Comparison of ENCODE assay signal across 8 mouse cellular contexts in the genomic region with DNA sequence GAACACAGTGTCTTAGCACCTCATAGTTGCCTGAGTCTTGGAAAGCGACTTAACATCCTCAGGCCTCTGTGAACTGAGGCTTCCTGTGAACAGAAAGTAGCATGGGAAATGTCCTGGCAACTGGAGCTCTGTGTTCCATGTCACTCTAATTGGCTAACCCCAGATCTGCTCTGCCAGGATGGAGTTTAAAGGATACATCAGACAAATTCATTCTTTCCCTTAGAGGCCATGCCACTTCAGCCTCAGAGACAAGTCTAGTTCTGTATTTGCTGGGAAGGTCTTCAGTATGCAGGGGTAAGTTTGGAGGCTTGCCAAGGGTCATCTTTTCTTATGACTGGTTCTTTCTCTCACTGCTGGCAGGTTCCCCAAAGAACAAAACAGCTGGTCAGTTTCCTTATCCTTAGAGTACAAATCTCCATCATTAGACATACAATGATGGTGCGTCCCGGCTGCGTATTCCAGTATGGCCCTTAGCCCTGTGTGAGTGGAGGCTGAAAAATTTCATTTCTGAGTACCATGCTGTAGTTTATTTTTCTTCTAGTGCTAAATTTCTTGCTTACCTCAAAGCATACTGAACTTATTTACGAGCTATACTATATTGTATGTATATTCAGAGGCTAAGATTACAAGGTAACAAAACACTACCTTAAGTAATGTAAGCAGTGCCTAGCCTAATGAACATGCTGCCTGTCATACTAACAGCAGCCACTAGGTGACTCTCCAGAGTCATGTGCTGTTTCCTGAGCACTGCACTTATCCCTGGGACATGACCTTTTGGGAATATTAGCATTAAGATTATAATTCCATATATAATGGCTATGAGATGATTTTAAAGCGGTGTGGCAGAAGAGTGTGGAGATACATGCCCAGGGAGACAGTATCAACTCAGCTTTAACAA. TPM values are rescaled to one million over a fixed set of nuclear protein-coding genes. Genes with fewer than 3 reads are reported as not detected.
A peak's percentile ranks its signal among the peaks of the same experiment; 100 is the strongest.
DNase-seq lines count a peak whose midpoint lies in the region; ATAC-seq lines count a peak whose summit lies in the region.

No protein-coding gene starts in this region.

- intact Hi-C loops in left cerebral cortex, postnatal 14 days (cut with DNase I), result no loop called here

- H3K4me2 ChIP-seq in intestine, embryonic 14.5 days (ENCODE audit: low read length), result no peak overlapping the region

- H3K27me3 ChIP-seq in intestine, embryonic 14.5 days (replicated peaks; ENCODE audit: control insufficient read depth, insufficient read depth, low read length), result no peaks in the 10 kb centered on the region

- no peaks in the 10 kb centered on the region for H3K9me3 ChIP-seq in intestine, embryonic 14.5 days (ENCODE audit: control insufficient read depth, low read length)

- no peaks in the 10 kb centered on the region for H3K4me1 ChIP-seq in intestine, embryonic 14.5 days (replicated peaks; ENCODE audit: control insufficient read depth, insufficient read depth, low read length)

- DNase-seq in urinary bladder, postnatal 36 days (ENCODE audit: low spot score in 2 of 2), result peak; percentile 51 to 59
- DNase-seq in urinary bladder, postnatal 10 days (ENCODE audit: low spot score), result no peak
- DNase-seq in cerebellum, postnatal 14 days, result peak; percentile 84 to 87
- DNase-seq in frontal cortex, postnatal 14 days (ENCODE audit: low spot score in 2 of 2), result peak; percentile 36 to 72
- peak; percentile 76 for DNase-seq in intestine, embryonic 14.5 days (ENCODE audit: low spot score)
- peak; percentile 81 to 86 for DNase-seq in left cerebral cortex, postnatal 14 days (ENCODE audit: low spot score in 2 of 2)
- peak; percentile 70 for DNase-seq in mesoderm, embryonic 11.5 days (ENCODE audit: low read depth, low spot score)
- peak; percentile 73 for DNase-seq in right cerebral cortex, postnatal 4 days

- H3K4me3 ChIP-seq in intestine, embryonic 14.5 days (ENCODE audit: low read depth, low read length), result no peak overlapping the region

- no peak overlapping the region for H3K27ac ChIP-seq in intestine, embryonic 14.5 days (ENCODE audit: low read depth)

- H3K9ac ChIP-seq in intestine, embryonic 14.5 days (ENCODE audit: low read length), result no peak overlapping the region

- ATAC-seq in intestine, embryonic 14.5 days (replicated peaks; ENCODE audit: low FRiP score, low TSS enrichment, low read depth), result peak; percentile 68

- 43% methylated on average over 6 of the region's 6 CpGs for WGBS in intestine, embryonic 14.5 days

- H3K36me3 ChIP-seq in intestine, embryonic 14.5 days (ENCODE audit: control insufficient read depth, insufficient read depth, low read length), result peaks cover 30% of the 10 kb centered on the region

RNA-seq across cellular contexts. Expression of a gene that starts 11.0 kb away (rescaled TPM):
- polyA plus RNA-seq in intestine, embryonic 14.5 days (2014; fragmentation: Nextera tagmentation; extraction: Ambion mirVana), result 15.8 and 16.5 TPM in 2 replicates
- 100 to 1,000 TPM; 576 to 580 TPM for total RNA-seq in left cerebral cortex, postnatal 14 days (2021)

RNA-seq across cellular contexts. Expression of a gene that starts 31.6 kb away (rescaled TPM):
- 0.23 TPM in 2 replicates for polyA plus RNA-seq in intestine, embryonic 14.5 days (2014; fragmentation: Nextera tagmentation; extraction: Ambion mirVana)
- total RNA-seq in left cerebral cortex, postnatal 14 days (2021), result not detected

RNA-seq across cellular contexts. Expression of a gene that starts 33.7 kb away (rescaled TPM):
- not detected in 2 replicates for polyA plus RNA-seq in intestine, embryonic 14.5 days (2014; fragmentation: Nextera tagmentation; extraction: Ambion mirVana)
- not detected for total RNA-seq in left cerebral cortex, postnatal 14 days (2021)

RNA-seq across cellular contexts. Expression of a gene that starts 37.0 kb away (rescaled TPM):
- 0.16 TPM in 1 of 2 replicates, not detected in the other for polyA plus RNA-seq in intestine, embryonic 14.5 days (2014; fragmentation: Nextera tagmentation; extraction: Ambion mirVana)
- total RNA-seq in left cerebral cortex, postnatal 14 days (2021), result not detected

RNA-seq across cellular contexts. Expression of a gene that starts 47.6 kb away (rescaled TPM):
- polyA plus RNA-seq in intestine, embryonic 14.5 days (2014; fragmentation: Nextera tagmentation; extraction: Ambion mirVana), result 0.69 and 0.97 TPM in 2 replicates
- under 1 TPM in 1 of 2 experiments, not detected in 1; 0.49 TPM for total RNA-seq in left cerebral cortex, postnatal 14 days (2021)
